Mouse (Mus musculus): ENCODE measurements at regions not wholly inside any gene's neighbourhood (a gene's known extent, or its start where the extent isn't known, plus 50 kb on each side); places are given as distances from the start of the nearest gene placed in this dataset.
A peak's percentile ranks its signal among the peaks of the same experiment; 100 is the strongest.

DNA sequence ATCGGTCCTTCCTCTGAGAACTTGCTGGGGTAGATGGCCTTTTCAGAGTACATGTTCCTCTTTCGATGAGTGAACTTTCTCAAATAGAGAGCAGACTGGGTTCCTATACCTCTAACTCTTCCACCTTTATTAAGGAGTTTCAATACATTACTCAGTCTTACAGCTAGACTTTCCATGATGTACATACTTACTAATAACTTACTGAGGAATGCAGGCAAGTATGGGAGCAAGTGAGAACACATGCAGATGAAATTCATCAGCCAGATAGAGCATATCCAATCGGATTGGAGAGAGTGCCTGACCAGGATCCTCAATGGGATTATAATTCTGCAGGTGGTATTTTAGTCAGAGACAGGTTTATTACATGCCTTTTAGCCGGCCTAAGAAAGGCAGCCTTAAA lies 292.2 kb upstream of the Large1 start:
- no peak for DNase-seq (ENCODE audit: low spot score in 2 of 2)

DNA sequence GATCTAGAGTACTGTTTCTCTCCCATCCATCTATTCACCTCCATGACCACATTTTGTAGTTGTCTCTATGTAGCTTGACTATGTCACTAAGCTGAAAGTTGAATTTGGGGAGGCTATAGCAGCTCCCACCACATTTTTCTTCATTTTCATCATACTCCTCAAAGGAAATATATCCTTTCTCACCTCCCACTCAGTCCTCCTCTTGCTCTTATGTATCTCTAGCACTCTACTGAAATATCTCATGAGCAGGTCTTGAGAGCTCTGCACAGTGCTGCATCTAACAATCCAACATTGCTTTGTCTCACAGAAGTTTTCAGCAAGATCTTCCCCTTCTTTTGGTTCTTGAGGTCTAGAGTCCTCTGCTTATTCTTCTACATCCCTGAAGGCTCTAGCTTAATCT lies 273.5 kb upstream of the Large1 start:
- DNase-seq (ENCODE audit: low spot score in 2 of 2) = peak in 1 of 2 experiments; percentile 3

- DNase-seq (ENCODE audit: low spot score in 2 of 2) = no peak
Measured at GRCm38 (mm10) chr8:73618946-73619345, 265.6 kb upstream of the Large1 start.

DNA sequence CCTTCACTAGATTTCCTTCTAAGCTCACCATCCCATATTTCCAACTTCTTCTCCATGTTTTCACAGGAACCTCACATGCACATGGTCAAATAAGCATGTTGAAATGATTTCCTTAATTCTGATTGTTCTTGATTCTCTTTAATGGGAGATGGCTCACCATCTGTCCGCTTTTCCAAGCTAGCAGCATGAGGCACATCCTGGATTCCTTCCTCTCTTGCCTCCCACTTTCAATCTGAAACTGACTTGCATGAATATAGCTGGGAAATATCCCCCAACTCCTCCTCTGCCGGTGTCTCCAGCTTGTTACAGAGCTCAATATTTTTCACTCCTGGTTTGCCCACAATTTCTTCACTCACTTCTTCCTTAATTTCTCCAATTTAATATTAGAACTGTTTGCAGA lies 261.3 kb upstream of the Large1 start:
- peak; percentile 32 to 33 for DNase-seq (ENCODE audit: low spot score in 2 of 2)

DNA sequence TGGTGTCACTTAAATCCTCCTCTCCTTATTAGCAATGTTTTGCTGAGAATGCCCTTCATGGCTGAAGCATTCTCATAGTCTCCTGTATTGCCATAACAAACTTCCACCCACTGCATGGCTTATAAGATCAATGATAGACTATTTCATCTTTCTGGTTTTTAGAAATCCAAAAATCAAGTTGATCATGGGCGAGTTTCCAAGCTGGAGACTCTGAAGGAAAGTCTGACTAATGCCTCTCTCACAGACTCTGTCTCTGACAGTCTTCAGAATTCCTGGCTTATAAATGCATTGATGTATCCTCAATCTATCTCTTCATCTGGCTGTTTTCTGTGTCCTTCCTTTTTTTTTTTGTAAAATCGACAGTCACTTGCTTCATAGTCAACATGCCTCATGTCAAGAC lies 260.8 kb upstream of the Large1 start:
- DNase-seq (ENCODE audit: low spot score in 2 of 2) = peak in 1 of 2 experiments; percentile 14

DNA sequence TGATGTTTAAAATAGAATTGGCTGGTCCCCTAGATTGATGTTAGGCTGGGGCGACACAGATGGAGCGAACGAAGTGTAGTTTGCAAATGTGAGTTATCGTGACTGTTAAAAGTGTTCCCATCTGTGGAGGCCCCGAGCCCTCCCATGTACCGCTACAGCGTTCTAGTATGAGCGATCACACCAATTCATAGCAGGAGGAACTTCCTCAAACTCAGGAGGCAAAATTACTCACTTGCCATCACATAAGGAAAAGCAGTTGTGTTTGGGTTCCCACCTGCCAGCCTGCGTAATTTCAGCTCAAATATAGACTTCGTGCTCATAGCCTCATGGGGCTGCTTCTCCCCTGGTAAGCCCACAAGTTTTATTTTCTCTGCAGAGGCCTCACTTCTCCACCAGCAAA lies 258.2 kb upstream of the Large1 start:
- DNase-seq (ENCODE audit: low spot score in 2 of 2) = peak; percentile 74 to 80

GRCm38 (mm10) chr8:73570599-73570998 lies 217.3 kb upstream of the Large1 start:
- DNase-seq (ENCODE audit: low spot score in 2 of 2) = no peak

- no peak for DNase-seq (ENCODE audit: low spot score in 2 of 2)
Measured at GRCm38 (mm10) chr8:73569963-73570362, 216.6 kb upstream of the Large1 start.

All from right cerebral cortex, adult 2 months (tissue).